Mouse (Mus musculus) CH12.LX (cell line): ENCODE data around the gene Atpaf1. TPM values are rescaled to one million over a fixed set of nuclear protein-coding genes. Genes with fewer than 3 reads are reported as not detected.

Experiments
- DNase-seq: peaks from one replicate; pipeline ENCODE4 v3.0.0-alpha.2; 2013; ENCODE audit errors: extremely low read depth
- H3K27ac ChIP-seq: 2 replicates; pipeline ENCODE4 v1.5.1; 2012; ENCODE audit warnings: low read depth, mild to moderate bottlenecking, control low read depth, moderate library complexity; ENCODE audit not compliant: insufficient read depth
- H3K27me3 ChIP-seq: replicated peaks from 2 replicates; pipeline ENCODE3; 2012; ENCODE audit warnings: inconsistent platforms
- H3K36me3 ChIP-seq, 2 experiments: replicated peaks in 1 of 2; 2 replicates each; pipeline versions ENCODE3 to v1.6.1; 2012; ENCODE audit warnings: inconsistent platforms in 1 of 2, low read length in 1 of 2, mild to moderate bottlenecking in 1 of 2, mixed read lengths in 1 of 2, moderate library complexity in 1 of 2; ENCODE audit not compliant: control insufficient read depth in 1 of 2, insufficient read depth in 1 of 2
- H3K4me1 ChIP-seq, 2 experiments: 2 replicates each; pipeline ENCODE4 v1.6.1; 2012; ENCODE audit warnings: inconsistent platforms in 1 of 2, moderate library complexity in 1 of 2; ENCODE audit not compliant: insufficient read depth in 2 of 2, control insufficient read depth in 1 of 2
- H3K4me2 ChIP-seq: 2 replicates; pipeline ENCODE4 v1.6.1; 2012; ENCODE audit warnings: low read depth, mild to moderate bottlenecking, control low read depth; ENCODE audit not compliant: poor library complexity, insufficient read depth, severe bottlenecking
- H3K4me3 ChIP-seq, 3 experiments: fragments of 150-350 bp in 1 of 3; sonication (generic) in 1 of 3; replicated peaks in 1 of 3; 2 replicates each; pipeline versions ENCODE3 to v1.5.1; 2011 to 2012; ENCODE audit warnings: low read depth in 2 of 3, low read length in 2 of 3, mild to moderate bottlenecking in 2 of 3, moderate library complexity in 2 of 3, control low read depth in 1 of 3, improper control_type of control experiment in 1 of 3, inconsistent platforms in 1 of 3, mixed read lengths in 1 of 3; ENCODE audit not compliant: poor library complexity in 1 of 3
- H3K79me2 ChIP-seq: replicated peaks from 2 replicates; pipeline ENCODE4 v1.6.1; 2012; ENCODE audit warnings: mild to moderate bottlenecking, moderate library complexity; ENCODE audit not compliant: control insufficient read depth, poor library complexity, insufficient read depth, severe bottlenecking; ENCODE audit errors: extremely low read depth
- H3K9ac ChIP-seq: 2 replicates; pipeline ENCODE4 v1.6.1; 2012; ENCODE audit warnings: low read depth, mild to moderate bottlenecking, control low read depth, moderate library complexity; ENCODE audit not compliant: insufficient read depth
- H3K9me3 ChIP-seq: replicated peaks from 2 replicates; pipeline ENCODE3; 2012; ENCODE audit warnings: low read length, inconsistent platforms, mixed read lengths
- CHD1 ChIP-seq: IDR thresholded peaks from 2 replicates; pipeline ENCODE4 v1.6.1; 2012; ENCODE audit warnings: low read depth, low read length, improper control_type of control experiment, inconsistent platforms
- CTCF ChIP-seq, 2 experiments: IDR thresholded peaks in 1 of 2; conservative IDR thresholded peaks in 1 of 2; 2 replicates each; pipeline ENCODE4 v1.5.1; 2011 to 2012; ENCODE audit warnings: low read depth in 2 of 2, low read length in 2 of 2, improper control_type of control experiment in 1 of 2, inconsistent platforms in 1 of 2, mild to moderate bottlenecking in 1 of 2, moderate library complexity in 1 of 2
- ELF1 ChIP-seq: IDR thresholded peaks from 2 replicates; pipeline ENCODE4 v1.6.1; 2014; ENCODE audit warnings: low read depth, mild to moderate bottlenecking, inconsistent platforms, low read length, improper control_type of control experiment
- GABPA ChIP-seq: IDR thresholded peaks from 2 replicates; pipeline ENCODE4 v1.6.1; 2012; ENCODE audit warnings: low read depth, low read length, improper control_type of control experiment, inconsistent platforms; ENCODE audit not compliant: insufficient replicate concordance
- HCFC1 ChIP-seq: IDR thresholded peaks from 2 replicates; pipeline ENCODE4 v1.6.1; 2012; ENCODE audit warnings: low read depth, mild to moderate bottlenecking, inconsistent platforms, low read length, improper control_type of control experiment
- IRF4 ChIP-seq: IDR thresholded peaks from 2 replicates; pipeline ENCODE4 v1.6.1; 2014; ENCODE audit warnings: low read depth, mild to moderate bottlenecking, inconsistent platforms, low read length, improper control_type of control experiment
- JUN ChIP-seq: IDR thresholded peaks from 2 replicates; pipeline ENCODE4 v1.6.1; 2011; ENCODE audit warnings: low read depth, mild to moderate bottlenecking, low read length, improper control_type of control experiment, moderate library complexity; ENCODE audit not compliant: insufficient read depth
- JUND ChIP-seq: conservative IDR thresholded peaks from 2 replicates; pipeline ENCODE4 v1.6.1; 2011; ENCODE audit warnings: low read depth, low read length, improper control_type of control experiment
- KAT2A ChIP-seq: IDR thresholded peaks from 2 replicates; pipeline ENCODE4 v1.6.1; 2012; ENCODE audit warnings: low read length, improper control_type of control experiment, inconsistent platforms; ENCODE audit not compliant: insufficient replicate concordance
- MAFK ChIP-seq: IDR thresholded peaks from 2 replicates; pipeline ENCODE4 v1.6.1; 2011; ENCODE audit warnings: low read length, improper control_type of control experiment; ENCODE audit not compliant: insufficient replicate concordance
- MAZ ChIP-seq: IDR thresholded peaks from 2 replicates; pipeline ENCODE4 v1.6.1; 2012; ENCODE audit warnings: low read depth, mild to moderate bottlenecking, inconsistent platforms, low read length, improper control_type of control experiment, moderate library complexity
- NELFE ChIP-seq: IDR thresholded peaks from 2 replicates; pipeline ENCODE4 v1.6.1; 2011; ENCODE audit warnings: low read depth, low read length, improper control_type of control experiment
- NRF1 ChIP-seq: IDR thresholded peaks from 2 replicates; pipeline ENCODE4 v1.6.1; 2014; ENCODE audit warnings: low read depth, mild to moderate bottlenecking, inconsistent platforms, low read length, improper control_type of control experiment, moderate library complexity
- PAX5 ChIP-seq: IDR thresholded peaks from 2 replicates; pipeline ENCODE4 v1.6.1; 2012; ENCODE audit warnings: low read length, inconsistent platforms, mixed read lengths
- POLR2A ChIP-seq: IDR thresholded peaks from 2 replicates; pipeline ENCODE4 v1.6.1; 2011; ENCODE audit warnings: low read depth, mild to moderate bottlenecking, improper control_type of control experiment, low read length
- POLR2AphosphoS2 ChIP-seq: IDR thresholded peaks from 2 replicates; pipeline ENCODE4 v1.6.1; 2011; ENCODE audit warnings: low read depth, low read length, improper control_type of control experiment
- RCOR1 ChIP-seq: conservative IDR thresholded peaks from 2 replicates; pipeline ENCODE4 v1.6.1; 2012; ENCODE audit warnings: low read depth, mild to moderate bottlenecking, inconsistent platforms, low read length, improper control_type of control experiment
- SIN3A ChIP-seq: IDR thresholded peaks from 2 replicates; pipeline ENCODE4 v1.6.1; 2012; ENCODE audit warnings: low read length, improper control_type of control experiment, inconsistent platforms
- UBTF ChIP-seq: IDR thresholded peaks from 2 replicates; pipeline ENCODE4 v1.6.1; 2012; ENCODE audit warnings: low read depth, mild to moderate bottlenecking, inconsistent platforms, low read length, improper control_type of control experiment, moderate library complexity
- USF1 ChIP-seq: IDR thresholded peaks from 2 replicates; pipeline ENCODE4 v1.6.1; 2014; ENCODE audit warnings: low read depth, mild to moderate bottlenecking, inconsistent platforms, low read length, improper control_type of control experiment
- ZKSCAN1 ChIP-seq: IDR thresholded peaks from 2 replicates; pipeline ENCODE4 v1.6.1; 2012; ENCODE audit warnings: low read depth, inconsistent platforms, low read length, improper control_type of control experiment, borderline replicate concordance
- ZMIZ1 ChIP-seq: IDR thresholded peaks from 2 replicates; pipeline ENCODE4 v1.6.1; 2012; ENCODE audit warnings: low read depth, mild to moderate bottlenecking, inconsistent platforms, low read length, improper control_type of control experiment
- ZNF384 ChIP-seq: IDR thresholded peaks from 2 replicates; pipeline ENCODE4 v1.6.1; 2012; ENCODE audit warnings: low read depth, low read length, improper control_type of control experiment, inconsistent platforms
- dilution Hi-C: fragments of 300-500 bp; cut with MboI; formaldehyde crosslinking; loops from 2 replicates; pipeline ENCODE4 v1.14.3; 2020; ENCODE audit warnings: low sequenced_read_pairs; ENCODE audit not compliant: extremely low pct_unique_long_range_greater_than_20kb, extremely low pct_ligation_motif_present
- in situ Hi-C: fragments of 300-500 bp; cut with MboI; formaldehyde crosslinking; loops from 3 replicates; pipeline ENCODE4 v1.14.3; 2019; ENCODE audit warnings: low sequenced_read_pairs, low pct_ligation_motif_present, low pct_unique_long_range_greater_than_20kb, mixed read lengths
- polyA plus RNA-seq: library from polyadenylated mRNA; unstranded; fragments of >175 nt; gene quantifications from 2 replicates; pipeline ENCODE4 v1.2.1, GENCODE M21; 2012; ENCODE audit warnings: low read depth; ENCODE audit not compliant: insufficient read length
- total RNA-seq, 2 experiments: library from RNA; depleted of rRNA; stranded (reverse); fragments of 300-350 nt in 1 of 2; fragments of >200 nt in 1 of 2; gene quantifications; 2 replicates each; pipeline ENCODE4 v1.2.3; 2012 to 2014

The Atpaf1 gene
- total and polyA plus RNA-seq, 3 experiments: 24.3 to 36.3 (median 27.7) TPM

GRCm38 (mm10) chr4:115782026-115782805, 2.4 kb upstream of the Atpaf1 start:
- DNase-seq: no peak
- dilution Hi-C loops: no loop called here
- H3K4me1 ChIP-seq: peaks cover 8 to 27% of the 10 kb centered on the region in 2 experiments

DNA sequence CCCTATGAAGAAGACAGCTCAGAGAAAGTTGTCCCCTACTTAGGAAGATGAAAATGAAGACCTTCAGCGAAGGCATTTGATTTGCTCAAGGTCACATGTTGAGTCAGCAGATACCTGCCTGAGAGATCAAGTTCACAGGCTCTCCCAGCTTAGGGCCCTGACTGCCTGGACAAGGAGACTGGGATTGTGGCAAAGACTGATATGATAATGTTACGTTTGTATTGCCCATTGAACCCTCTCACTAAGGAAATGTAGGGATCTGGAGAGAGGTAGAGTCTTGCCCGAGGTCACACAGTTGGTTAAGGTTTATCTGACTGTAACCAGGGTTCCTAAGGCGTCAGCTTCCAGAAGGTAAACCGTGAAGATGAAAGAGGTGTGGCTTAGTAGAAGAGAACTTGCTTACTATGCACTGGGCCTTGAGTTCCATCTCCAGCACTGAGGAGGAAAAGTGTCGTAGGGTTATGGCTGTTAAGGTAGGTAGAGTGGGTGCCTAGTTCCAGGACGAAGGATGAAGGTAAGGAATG, 961 bp downstream of the Atpaf1 start:
- peak overlapping the region; percentile 95 for H3K9ac ChIP-seq
- H3K9me3 ChIP-seq: no peaks in the 10 kb centered on the region
- H3K27me3 ChIP-seq: no peaks in the 10 kb centered on the region
- in situ Hi-C loops: loop anchor here (10.0 kb wide), 2 partner anchors 59 to 781 kb away; partner anchors contain the start of gene Stil
- DNase-seq: peak; percentile 38
- no peak overlapping the region; the same call in 1 of the 2 replicates for H3K27ac ChIP-seq
- peak overlapping the region; percentile 81 for H3K4me2 ChIP-seq
- peaks cover 4% of the 10 kb centered on the region for H3K79me2 ChIP-seq
- H3K4me1 ChIP-seq: peaks cover 5 to 24% of the 10 kb centered on the region in 2 experiments; a peak in 3 of 4 replicates
- no peak for TF ChIP-seq ZKSCAN1
- TF ChIP-seq UBTF: no peak
- no peak for TF ChIP-seq ZMIZ1
- peak; percentile 83 for TF ChIP-seq MAFK
- no peak for TF ChIP-seq HCFC1
- no peak for TF ChIP-seq POLR2AphosphoS2
- TF ChIP-seq GABPA: no peak
- peak; percentile 14; the same call in 1 of the 2 replicates for TF ChIP-seq USF1
- TF ChIP-seq, all 38 proteins: peak for 2
- Histone ChIP-seq H3K4me3 (peak overlapping the region; percentile 70 to 89 (median 82)), H3K36me3 (peaks cover 15 to 37% of the 10 kb centered on the region in 2 experiments)
- dilution Hi-C loops: no loop called here

More at GRCm38 (mm10) chr4:115782026-115782805, 2.4 kb upstream of the Atpaf1 start:
- peaks cover 4% of the 10 kb centered on the region for H3K79me2 ChIP-seq
- no peak overlapping the region for H3K9ac ChIP-seq
- no peak overlapping the region for H3K4me3 ChIP-seq
- no peak overlapping the region for H3K27ac ChIP-seq
- H3K9me3 ChIP-seq: no peaks in the 10 kb centered on the region
- no peak overlapping the region for H3K4me2 ChIP-seq
- TF ChIP-seq JUN (no peak), NELFE (no peak), GABPA (no peak)
- H3K27me3 ChIP-seq: no peaks in the 10 kb centered on the region
- in situ Hi-C loops: loop anchor here (10.0 kb wide), 2 partner anchors 63 to 777 kb away; partner anchors contain the start of gene Stil
- peaks cover 6 to 26% of the 10 kb centered on the region in 2 experiments for H3K36me3 ChIP-seq

- no peak for DNase-seq
- Histone ChIP-seq H3K9me3 (no peaks in the 10 kb centered on the region), H3K4me1 (peaks cover 5 to 13% of the 10 kb centered on the region in 2 experiments; a peak in 3 of 4 replicates), H3K27ac (no peak overlapping the region), H3K4me3 (no peak overlapping the region), H3K36me3 (peaks cover 45 to 81% of the 10 kb centered on the region in 2 experiments), H3K9ac (no peak overlapping the region), H3K79me2 (peaks cover 4% of the 10 kb centered on the region), H3K27me3 (no peaks in the 10 kb centered on the region), H3K4me2 (no peak overlapping the region)
- dilution Hi-C loops (no loop called here), in situ Hi-C loops (no loop called here)
- no peak for TF ChIP-seq SIN3A
- TF ChIP-seq ZKSCAN1: no peak
- no peak for TF ChIP-seq JUND
- no peak for TF ChIP-seq IRF4
- TF ChIP-seq POLR2AphosphoS2: no peak
- TF ChIP-seq ZMIZ1: no peak
- no peak for TF ChIP-seq JUN
- TF ChIP-seq PAX5: no peak
- no peak for TF ChIP-seq KAT2A
- no peak for TF ChIP-seq RCOR1
- no peak for TF ChIP-seq UBTF
- no peak for TF ChIP-seq ELF1
- TF ChIP-seq POLR2A: no peak
- TF ChIP-seq NRF1: no peak
- TF ChIP-seq CHD1: no peak
- no peak for TF ChIP-seq ZNF384
- no peak for TF ChIP-seq CTCF (conservative IDR thresholded peaks at IDR 0.05 in 1 of 2, IDR thresholded peaks at IDR 0.05 in 1 of 2; ENCODE audit: low read depth in 2 of 2, low read length in 2 of 2)
- no peak for TF ChIP-seq MAZ
These were observed 6.3 kb downstream of the Atpaf1 start for GRCm38 (mm10) chr4:115790864-115791263.
